31 mouse cellular contexts compared by ENCODE assay signal in the genomic region with DNA sequence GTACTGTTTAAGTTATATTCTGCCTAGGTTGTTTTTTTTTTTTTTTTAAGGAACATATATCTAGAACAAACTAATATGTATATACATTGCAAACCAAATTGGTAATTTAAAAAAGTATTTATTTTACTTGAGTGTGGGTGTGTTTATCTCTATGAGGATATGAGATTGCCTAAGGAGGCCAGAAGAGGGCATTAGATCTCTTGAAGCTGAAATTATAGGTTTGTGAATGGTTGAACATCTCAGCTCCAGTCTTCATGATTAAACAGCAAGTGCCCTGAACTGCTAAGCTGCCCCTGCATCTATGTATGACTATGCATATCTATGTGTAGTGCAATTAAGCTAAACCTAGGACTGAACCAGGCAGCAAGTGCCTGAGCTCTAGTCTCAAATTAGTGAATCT. TPM values are rescaled to one million over a fixed set of nuclear protein-coding genes. Genes with fewer than 3 reads are reported as not detected.
A peak's percentile ranks its signal among the peaks of the same experiment; 100 is the strongest.
DNase-seq lines count a peak whose midpoint lies in the region; ATAC-seq and TF ChIP-seq lines count a peak whose summit lies in the region.
"Had no signal": no experiment of that assay in that cellular context is flagged by ENCODE, and none has a peak within 500 bp of the region (broad histone marks: within the 10 kb centered on the region; RNA-seq: fewer than 3 reads in every experiment).

No protein-coding gene starts in this region.

- peaks cover 5% of the 10 kb centered on the region for H3K4me1 ChIP-seq in heart, adult 2 months (ENCODE audit: control insufficient read depth, insufficient read depth, low read length)
- peaks cover 11% of the 10 kb centered on the region for H3K4me1 ChIP-seq in liver, postnatal 0 days (ENCODE audit: insufficient read depth)

- peak; percentile 25; the same call in 1 of the 2 replicates for TF ChIP-seq CTCF in heart, adult 2 months (IDR thresholded peaks at IDR 0.05)
- TF ChIP-seq CTCF in liver, postnatal 0 days (IDR thresholded peaks at IDR 0.05; ENCODE audit: low read depth): peak; percentile 38
- TF ChIP-seq CTCF in Patski (IDR thresholded peaks at IDR 0.05): peak; percentile 35

- no peak overlapping the region for H3K4me2 ChIP-seq in liver, postnatal 0 days (ENCODE audit: low read depth, low read length)
- H3K4me2 ChIP-seq: embryonic facial prominence, embryonic 15.5 days; heart, embryonic 15.5 days; hindbrain, embryonic 15.5 days; limb, embryonic 15.5 days had no signal

- H3K27ac ChIP-seq in heart, adult 2 months: no peak overlapping the region
- no peak overlapping the region for H3K27ac ChIP-seq in liver, postnatal 0 days (ENCODE audit: low read depth)
- H3K27ac ChIP-seq: embryonic facial prominence, embryonic 15.5 days; heart, embryonic 15.5 days; hindbrain, embryonic 15.5 days; limb, embryonic 15.5 days had no signal

- H3K4me3 ChIP-seq in heart, adult 2 months: no peak overlapping the region
- no peak overlapping the region for H3K4me3 ChIP-seq in liver, postnatal 0 days (ENCODE audit: low read depth, low read length)
- H3K4me3 ChIP-seq: embryonic facial prominence, embryonic 15.5 days; heart, embryonic 15.5 days; hindbrain, embryonic 15.5 days; limb, embryonic 15.5 days had no signal

- intact Hi-C loops in heart, adult 2 months (cut with DNase I): no loop called here
- intact Hi-C loops in heart, postnatal 36 days (cut with DNase I): no loop called here

- H3K9me3 ChIP-seq in liver, postnatal 0 days (ENCODE audit: low read length): no peaks in the 10 kb centered on the region
- H3K9me3 ChIP-seq: embryonic facial prominence, embryonic 15.5 days; G1E; heart, embryonic 15.5 days; hindbrain, embryonic 15.5 days; limb, embryonic 15.5 days had no signal

- TF ChIP-seq POLR2A in heart, adult 2 months (IDR thresholded peaks at IDR 0.05; ENCODE audit: insufficient read depth, low read depth, low read length): no peak

- no peak for ATAC-seq in liver, postnatal 0 days
- ATAC-seq in Patski: no peak
- ATAC-seq: forebrain, embryonic 14.5 days; midbrain, embryonic 16.5 days had no signal

- H3K36me3 ChIP-seq in heart, adult 2 months (ENCODE audit: control insufficient read depth, insufficient read depth, low read length): peaks cover 20% of the 10 kb centered on the region
- H3K36me3 ChIP-seq in liver, postnatal 0 days (replicated peaks; ENCODE audit: insufficient read depth, low read length): peaks cover 40% of the 10 kb centered on the region

- DNase-seq in heart, adult 2 months: no peak
- DNase-seq in heart, postnatal 36 days: no peak
- no peak for DNase-seq in liver, postnatal 0 days
- DNase-seq in liver: no peak
- DNase-seq in A20 (ENCODE audit: low read depth, low spot score): peak; percentile 42
- no peak for DNase-seq in Patski (ENCODE audit: low read depth, low spot score)
- no peak for DNase-seq in spleen, postnatal 36 days (ENCODE audit: low spot score in 2 of 2)
- no peak for DNase-seq in ovary, postnatal 10 days (ENCODE audit: low spot score)
- DNase-seq: adrenal gland, postnatal 36 days; cerebellum, adult 9-11 months; heart, postnatal 4 days; kidney, postnatal 36 days; layer of hippocampus, adult 9-11 months; left cerebral cortex, postnatal 4 days; lung, adult 18-20 months; lung, postnatal 4 days; right cerebral cortex, adult 18-20 months had no signal

- TF ChIP-seq EP300 in heart, adult 2 months (IDR thresholded peaks at IDR 0.05; ENCODE audit: insufficient read depth, low read depth, low read length): no peak
- no peak for TF ChIP-seq EP300 in liver, postnatal 0 days (IDR thresholded peaks at IDR 0.05; ENCODE audit: low read depth)

- H3K79me2 ChIP-seq in heart, adult 2 months (replicated peaks; ENCODE audit: control insufficient read depth, insufficient read depth, low read length): peaks cover 7% of the 10 kb centered on the region

- H3K9ac ChIP-seq in heart, adult 2 months (ENCODE audit: low read depth, low read length): no peak overlapping the region
- H3K9ac ChIP-seq in liver, postnatal 0 days (replicated peaks): no peak overlapping the region
- H3K9ac ChIP-seq: embryonic facial prominence, embryonic 15.5 days; heart, embryonic 15.5 days; hindbrain, embryonic 15.5 days; limb, embryonic 15.5 days had no signal

- POLR2A ChIA-PET in Patski (lab: Charles Lee): interaction anchor here (0.6 kb wide), 2 partner anchors 78 to 465 kb away, joined by 3 read pairs; no protein-coding TSS in a partner anchor

- in situ Hi-C loops in Patski (cut with MboI; ENCODE audit: low pct_unique_long_range_greater_than_20kb): no loop called here

- CTCF ChIA-PET in Patski (lab: Charles Lee): interaction anchor here (0.9 to 3.4 kb wide), 4 partner anchors 8 to 51 kb away, joined by 3 to 19 read pairs (median 4); no protein-coding TSS in a partner anchor

- no peaks in the 10 kb centered on the region for H3K27me3 ChIP-seq in heart, adult 2 months (ENCODE audit: control insufficient read depth, insufficient read depth, low read length)
- no peaks in the 10 kb centered on the region for H3K27me3 ChIP-seq in liver, postnatal 0 days (ENCODE audit: insufficient read depth, low read length)
- no peaks in the 10 kb centered on the region for H3K27me3 ChIP-seq in Patski
- H3K27me3 ChIP-seq: embryonic facial prominence, embryonic 15.5 days; heart, embryonic 15.5 days; hindbrain, embryonic 15.5 days; limb, embryonic 15.5 days had no signal

RNA-seq across cellular contexts. Expression of gene Gm10518, which starts 4.4 kb away (rescaled TPM):
- not detected for total RNA-seq in heart, adult 2 months (2021)
- polyA plus RNA-seq in heart, adult 2 months (2012; rRNA removed): not detected in 2 replicates
- total RNA-seq in heart, postnatal 36 days (2021): not detected
- 0.09 TPM in 1 of 2 replicates, not detected in the other for polyA plus RNA-seq in liver, postnatal 0 days (2015; fragmentation: Nextera tagmentation; extraction: Ambion mirVana)
- 0.35 TPM for polyA plus RNA-seq in Patski (2021)
- total RNA-seq: adrenal gland, postnatal 36 days; common myeloid progenitor, adult 5-6 weeks; gastrocnemius, postnatal 4 days; heart, postnatal 4 days had no signal
- polyA plus RNA-seq: forebrain, embryonic 14.5 days; G1E; heart, embryonic 15.5 days; midbrain, embryonic 16.5 days; urinary bladder, adult 2 months had no signal

RNA-seq across cellular contexts. Expression of gene Ahctf1, which starts 4.7 kb away (rescaled TPM):
- 10 to 100 TPM; 16.3 to 18.4 TPM for total RNA-seq in heart, adult 2 months (2021)
- 3.9 and 7.8 TPM in 2 replicates for polyA plus RNA-seq in heart, adult 2 months (2012; rRNA removed)
- 10 to 100 TPM; 19.4 to 21.8 TPM for total RNA-seq in heart, postnatal 36 days (2021)
- polyA plus RNA-seq in liver, postnatal 0 days (2015; fragmentation: Nextera tagmentation; extraction: Ambion mirVana): 8.1 and 9.2 TPM in 2 replicates
- 33.5 TPM for polyA plus RNA-seq in Patski (2021)

RNA-seq across cellular contexts. Expression of gene Kif28, which starts 53.7 kb away (rescaled TPM):
- under 1 TPM; 0.25 to 0.47 TPM for total RNA-seq in heart, adult 2 months (2021)
- polyA plus RNA-seq in heart, adult 2 months (2012; rRNA removed): 0.66 and 1.2 TPM in 2 replicates
- under 1 TPM; 0.43 to 0.53 TPM for total RNA-seq in heart, postnatal 36 days (2021)
- not detected in 2 replicates for polyA plus RNA-seq in liver, postnatal 0 days (2015; fragmentation: Nextera tagmentation; extraction: Ambion mirVana)
- polyA plus RNA-seq in Patski (2021): not detected
- total RNA-seq: adrenal gland, postnatal 36 days; common myeloid progenitor, adult 5-6 weeks had no signal
- polyA plus RNA-seq: forebrain, embryonic 14.5 days; G1E; intestine, embryonic 14.5 days; kidney, embryonic 14.5 days; midbrain, embryonic 16.5 days; neural tube, embryonic 14.5 days; thymus, postnatal 0 days; urinary bladder, adult 2 months had no signal
